Mouse (Mus musculus): Measurements from ENCODE around the gene Adh1. TPM values are rescaled to one million over a fixed set of nuclear protein-coding genes. Genes with fewer than 3 reads are reported as not detected.

Adh1 gene
- polyA plus RNA-seq, 1 experiment from 2014 or later = 6.5 TPM

GRCm38 (mm10) chr3:138291529-138292117, 30.8 kb downstream of the Adh1 start:
- 92% methylated on average over 4 of the region's 4 CpGs for WGBS

GRCm38 (mm10) chr3:138293298-138293895, 32.6 kb downstream of the Adh1 start:
- 83% methylated on average over 7 of the region's 7 CpGs for WGBS
- no peak for ATAC-seq (ENCODE audit: insufficient number of reproducible peaks, insufficient read depth, low FRiP score, low read depth)
- H3K27ac ChIP-seq (replicated peaks in 1 of 2; ENCODE audit: control insufficient read depth in 1 of 2, insufficient read depth in 1 of 2, low read depth in 2 of 2, low read length in 2 of 2) = no peak overlapping the region
- peaks cover 13% of the 10 kb centered on the region for H3K9me3 ChIP-seq (ENCODE audit: control insufficient read depth, low read length)
- H3K27me3 ChIP-seq (ENCODE audit: control insufficient read depth, insufficient read depth, low read length) = no peaks in the 10 kb centered on the region
- H3K9ac ChIP-seq (ENCODE audit: low read length) = no peak overlapping the region
- H3K4me3 ChIP-seq (ENCODE audit: control insufficient read depth in 1 of 2, insufficient read depth in 1 of 2, low read depth in 1 of 2, low read length in 2 of 2) = no peak overlapping the region
- no peaks in the 10 kb centered on the region for H3K36me3 ChIP-seq (ENCODE audit: control insufficient read depth, insufficient read depth, low read length)
- H3K4me2 ChIP-seq (ENCODE audit: low read length) = no peak overlapping the region
- no peaks in the 10 kb centered on the region for H3K4me1 ChIP-seq (ENCODE audit: control insufficient read depth in 2 of 2, insufficient read depth in 2 of 2, low read length in 2 of 2)

More at GRCm38 (mm10) chr3:138291529-138292117, 30.8 kb downstream of the Adh1 start:
- Histone ChIP-seq H3K27ac (replicated peaks in 1 of 2; ENCODE audit: control insufficient read depth in 1 of 2, insufficient read depth in 1 of 2, low read depth in 2 of 2, low read length in 2 of 2) (no peak overlapping the region), H3K9ac (ENCODE audit: low read length) (no peak overlapping the region), H3K27me3 (ENCODE audit: control insufficient read depth, insufficient read depth, low read length) (no peaks in the 10 kb centered on the region), H3K4me1 (ENCODE audit: control insufficient read depth in 2 of 2, insufficient read depth in 2 of 2, low read length in 2 of 2) (no peaks in the 10 kb centered on the region), H3K4me2 (ENCODE audit: low read length) (no peak overlapping the region), H3K36me3 (ENCODE audit: control insufficient read depth, insufficient read depth, low read length) (no peaks in the 10 kb centered on the region), H3K4me3 (ENCODE audit: control insufficient read depth in 1 of 2, insufficient read depth in 1 of 2, low read depth in 1 of 2, low read length in 2 of 2) (no peak overlapping the region), H3K9me3 (ENCODE audit: control insufficient read depth, low read length) (peaks cover 3% of the 10 kb centered on the region; the same call in 1 of the 2 replicates)
- no peak for ATAC-seq (ENCODE audit: insufficient number of reproducible peaks, insufficient read depth, low FRiP score, low read depth)

DNA sequence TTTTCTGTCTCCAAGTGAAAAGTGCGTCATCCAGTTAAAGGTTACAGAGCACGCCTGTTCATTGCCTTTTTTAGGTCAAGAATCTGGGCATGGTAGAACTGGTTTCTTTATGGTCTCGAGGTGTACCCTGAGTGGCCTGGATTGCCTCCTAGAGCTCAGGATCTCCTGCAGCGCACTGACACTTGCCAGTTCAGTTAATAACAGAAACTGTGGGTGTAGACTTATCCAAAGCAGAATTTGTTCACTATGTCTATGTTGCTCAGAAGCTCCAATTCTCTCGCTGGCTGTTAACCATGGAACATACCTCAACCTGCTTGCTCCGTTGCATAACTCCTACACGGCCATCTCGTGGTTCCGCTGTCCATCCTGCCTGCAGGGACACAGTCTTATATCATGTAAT, 39.3 kb downstream of the Adh1 start:
- no peaks in the 10 kb centered on the region for H3K27me3 ChIP-seq (ENCODE audit: control insufficient read depth, insufficient read depth, low read length)
- peaks cover 13% of the 10 kb centered on the region for H3K9me3 ChIP-seq (ENCODE audit: control insufficient read depth, low read length)
- no peaks in the 10 kb centered on the region for H3K36me3 ChIP-seq (ENCODE audit: control insufficient read depth, insufficient read depth, low read length)
- H3K4me1 ChIP-seq (ENCODE audit: control insufficient read depth in 2 of 2, insufficient read depth in 2 of 2, low read length in 2 of 2) = peaks cover 7 to 10% of the 10 kb centered on the region in 2 experiments; a peak in 3 of 4 replicates
- 89% methylated on average over 9 of the region's 9 CpGs for WGBS
- H3K4me3 ChIP-seq (ENCODE audit: control insufficient read depth in 1 of 2, insufficient read depth in 1 of 2, low read depth in 1 of 2, low read length in 2 of 2) = no peak overlapping the region
- no peak for ATAC-seq (ENCODE audit: insufficient number of reproducible peaks, insufficient read depth, low FRiP score, low read depth)
- no peak overlapping the region for H3K4me2 ChIP-seq (ENCODE audit: low read length)
- H3K9ac ChIP-seq (ENCODE audit: low read length) = no peak overlapping the region
- no peak overlapping the region for H3K27ac ChIP-seq (replicated peaks in 1 of 2; ENCODE audit: control insufficient read depth in 1 of 2, insufficient read depth in 1 of 2, low read depth in 2 of 2, low read length in 2 of 2)

DNA sequence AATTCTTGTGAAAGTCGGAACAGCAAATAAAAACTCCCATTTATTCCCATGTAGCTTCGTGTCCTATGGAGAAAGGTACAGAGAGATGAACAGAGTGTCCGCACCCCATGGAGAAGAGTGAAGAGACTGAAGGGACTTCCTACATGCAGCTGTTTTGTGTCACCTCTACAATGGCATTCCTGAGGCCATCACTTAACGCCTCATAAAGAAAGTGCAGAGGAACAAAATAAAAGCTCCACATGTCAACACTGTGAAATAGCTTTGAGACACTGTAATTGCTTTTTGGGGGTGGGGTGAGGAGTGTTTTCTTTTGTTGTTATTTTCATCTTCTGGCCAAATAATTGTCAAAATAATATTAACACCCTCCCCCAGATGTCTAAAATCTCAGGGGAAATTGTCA, 41.9 kb downstream of the Adh1 start:
- 54% methylated on average over 4 of the region's 4 CpGs for WGBS
- Histone ChIP-seq H3K27ac (replicated peaks in 1 of 2; ENCODE audit: control insufficient read depth in 1 of 2, insufficient read depth in 1 of 2, low read depth in 2 of 2, low read length in 2 of 2) (no peak overlapping the region), H3K4me2 (ENCODE audit: low read length) (no peak overlapping the region), H3K36me3 (ENCODE audit: control insufficient read depth, insufficient read depth, low read length) (no peaks in the 10 kb centered on the region), H3K9ac (ENCODE audit: low read length) (no peak overlapping the region), H3K4me1 (ENCODE audit: control insufficient read depth in 2 of 2, insufficient read depth in 2 of 2, low read length in 2 of 2) (peaks cover 7 to 10% of the 10 kb centered on the region in 2 experiments; a peak in 3 of 4 replicates), H3K27me3 (ENCODE audit: control insufficient read depth, insufficient read depth, low read length) (no peaks in the 10 kb centered on the region), H3K4me3 (ENCODE audit: control insufficient read depth in 1 of 2, insufficient read depth in 1 of 2, low read depth in 1 of 2, low read length in 2 of 2) (no peak overlapping the region), H3K9me3 (ENCODE audit: control insufficient read depth, low read length) (peaks cover 7% of the 10 kb centered on the region)
- ATAC-seq (ENCODE audit: insufficient number of reproducible peaks, insufficient read depth, low FRiP score, low read depth) = no peak

DNA sequence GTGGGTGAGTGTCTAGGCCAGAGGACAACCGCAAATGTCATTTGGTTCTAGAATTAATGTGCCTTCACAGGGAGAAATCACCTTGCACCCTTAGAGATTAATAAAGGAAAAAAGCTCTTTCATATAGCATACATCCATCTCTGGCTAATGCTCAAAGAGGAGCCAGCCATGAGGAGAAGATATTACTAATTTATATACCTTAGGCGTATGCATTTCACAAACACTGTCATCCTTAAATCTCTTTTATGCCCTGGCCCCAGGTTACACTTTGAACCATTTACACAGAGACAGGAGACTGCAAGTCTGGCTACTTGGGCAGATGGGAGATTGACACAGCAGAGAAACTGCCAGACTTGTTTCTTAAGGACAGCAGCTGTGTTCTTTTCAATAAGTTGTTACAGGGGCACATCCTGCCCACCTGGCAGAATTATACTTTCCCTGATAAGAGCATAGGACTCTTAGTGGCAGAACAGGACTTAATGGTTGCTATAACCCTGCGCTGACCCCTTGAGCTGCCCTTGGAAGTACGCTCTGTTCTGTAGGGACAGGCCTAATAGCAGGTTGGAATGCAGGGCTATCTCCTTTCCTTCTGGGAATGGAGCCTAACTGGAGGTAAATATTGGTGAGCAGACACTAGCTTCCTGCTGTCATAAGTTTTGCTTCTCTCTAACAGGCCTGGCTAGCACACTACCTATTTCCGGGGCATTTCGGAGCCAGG, 43.1 kb downstream of the Adh1 start:
- ATAC-seq (ENCODE audit: insufficient number of reproducible peaks, insufficient read depth, low FRiP score, low read depth) = no peak
- H3K27ac ChIP-seq (replicated peaks in 1 of 2; ENCODE audit: control insufficient read depth in 1 of 2, insufficient read depth in 1 of 2, low read depth in 2 of 2, low read length in 2 of 2) = no peak overlapping the region

DNA sequence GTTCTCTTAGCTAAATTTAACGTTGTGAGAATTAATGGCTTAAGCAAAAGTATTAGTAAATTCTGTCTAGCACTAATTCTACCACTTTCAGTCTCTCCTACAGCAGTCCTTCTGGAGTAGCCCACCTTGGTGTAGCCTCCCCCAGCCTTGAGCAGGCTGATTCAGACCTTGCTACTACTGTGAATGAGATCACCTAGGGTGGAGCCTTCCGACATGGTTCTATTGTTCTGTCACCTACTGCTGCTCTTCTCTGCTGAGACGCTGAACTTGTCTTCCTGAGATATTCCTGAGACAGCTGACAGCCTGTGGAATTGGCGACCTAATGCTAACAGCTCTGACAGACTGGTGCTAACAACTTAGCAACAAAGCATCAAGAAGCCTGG, 43.7 kb downstream of the Adh1 start:
- Histone ChIP-seq H3K9ac (ENCODE audit: low read length) (no peak overlapping the region), H3K36me3 (ENCODE audit: control insufficient read depth, insufficient read depth, low read length) (no peaks in the 10 kb centered on the region), H3K27me3 (ENCODE audit: control insufficient read depth, insufficient read depth, low read length) (no peaks in the 10 kb centered on the region), H3K9me3 (ENCODE audit: control insufficient read depth, low read length) (no peaks in the 10 kb centered on the region), H3K27ac (replicated peaks in 1 of 2; ENCODE audit: control insufficient read depth in 1 of 2, insufficient read depth in 1 of 2, low read depth in 2 of 2, low read length in 2 of 2) (no peak overlapping the region), H3K4me2 (ENCODE audit: low read length) (no peak overlapping the region), H3K4me3 (ENCODE audit: control insufficient read depth in 1 of 2, insufficient read depth in 1 of 2, low read depth in 1 of 2, low read length in 2 of 2) (no peak overlapping the region), H3K4me1 (ENCODE audit: control insufficient read depth in 2 of 2, insufficient read depth in 2 of 2, low read length in 2 of 2) (peaks cover 7 to 10% of the 10 kb centered on the region in 2 experiments; a peak in 3 of 4 replicates)
- ATAC-seq (ENCODE audit: insufficient number of reproducible peaks, insufficient read depth, low FRiP score, low read depth) = no peak
- 25% methylated on average over 4 of the region's 4 CpGs for WGBS

More for the DNA sequence above, 43.1 kb downstream of the Adh1 start:
- Histone ChIP-seq H3K9me3 (ENCODE audit: control insufficient read depth, low read length) (no peaks in the 10 kb centered on the region), H3K27me3 (ENCODE audit: control insufficient read depth, insufficient read depth, low read length) (no peaks in the 10 kb centered on the region), H3K9ac (ENCODE audit: low read length) (no peak overlapping the region), H3K36me3 (ENCODE audit: control insufficient read depth, insufficient read depth, low read length) (no peaks in the 10 kb centered on the region), H3K4me2 (ENCODE audit: low read length) (no peak overlapping the region), H3K4me3 (ENCODE audit: control insufficient read depth in 1 of 2, insufficient read depth in 1 of 2, low read depth in 1 of 2, low read length in 2 of 2) (no peak overlapping the region), H3K4me1 (ENCODE audit: control insufficient read depth in 2 of 2, insufficient read depth in 2 of 2, low read length in 2 of 2) (peaks cover 7 to 10% of the 10 kb centered on the region in 2 experiments; a peak in 3 of 4 replicates)
- WGBS = 59% methylated on average over 6 of the region's 6 CpGs

DNA sequence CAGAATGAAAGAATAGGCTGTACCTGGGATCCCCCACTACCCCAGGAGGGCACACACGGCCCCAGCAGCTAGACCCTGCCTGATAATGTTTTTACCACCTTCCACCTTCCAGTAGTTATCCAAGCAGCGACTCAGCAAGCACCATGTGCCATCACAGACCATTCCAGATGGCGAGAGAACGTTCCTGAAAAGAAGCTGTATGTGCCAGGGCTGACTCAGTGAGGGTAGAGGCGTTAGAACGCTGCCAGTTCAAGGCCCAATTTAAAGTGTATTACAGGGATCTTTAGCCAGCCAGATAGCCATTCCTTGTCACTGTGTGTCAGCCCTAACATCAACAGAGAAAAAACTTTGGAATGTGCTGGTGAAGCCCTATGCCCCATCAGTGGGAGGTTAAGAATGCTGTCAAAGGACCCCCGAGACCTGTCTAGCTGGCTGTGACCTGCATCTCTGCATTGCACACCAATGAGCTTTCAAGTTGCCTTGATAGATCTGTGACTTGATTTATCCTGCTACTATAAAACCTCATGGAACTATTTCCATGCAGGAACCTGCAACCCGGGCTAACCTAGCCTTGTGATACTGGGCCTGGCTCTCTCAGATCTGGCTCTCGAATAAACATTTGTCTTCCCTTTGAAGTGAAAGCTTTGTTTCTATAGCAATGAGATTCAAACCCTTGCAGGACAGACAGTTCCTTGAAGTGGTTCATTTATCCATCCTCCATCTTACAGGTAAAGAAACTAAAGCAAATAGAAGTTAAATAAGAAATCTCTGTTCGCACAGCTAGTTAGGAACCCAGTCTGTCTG, 44.9 kb downstream of the Adh1 start:
- Histone ChIP-seq H3K27ac (replicated peaks in 1 of 2; ENCODE audit: control insufficient read depth in 1 of 2, insufficient read depth in 1 of 2, low read depth in 2 of 2, low read length in 2 of 2) (no peak overlapping the region), H3K4me2 (ENCODE audit: low read length) (no peak overlapping the region), H3K27me3 (ENCODE audit: control insufficient read depth, insufficient read depth, low read length) (no peaks in the 10 kb centered on the region), H3K9me3 (ENCODE audit: control insufficient read depth, low read length) (no peaks in the 10 kb centered on the region), H3K36me3 (ENCODE audit: control insufficient read depth, insufficient read depth, low read length) (no peaks in the 10 kb centered on the region), H3K4me3 (ENCODE audit: control insufficient read depth in 1 of 2, insufficient read depth in 1 of 2, low read depth in 1 of 2, low read length in 2 of 2) (no peak overlapping the region), H3K4me1 (ENCODE audit: control insufficient read depth in 2 of 2, insufficient read depth in 2 of 2, low read length in 2 of 2) (peaks cover 7 to 10% of the 10 kb centered on the region in 2 experiments; a peak in 3 of 4 replicates), H3K9ac (ENCODE audit: low read length) (no peak overlapping the region)
- ATAC-seq (ENCODE audit: insufficient number of reproducible peaks, insufficient read depth, low FRiP score, low read depth) = no peak
- WGBS = 67% methylated on average over 10 of the region's 10 CpGs

Measured in heart, embryonic 14.5 days (tissue).